Mouse (Mus musculus) liver, embryonic 14.5 days (tissue): ENCODE measurements around the gene Tmem54.

Experiments used
- CTCF ChIP-seq: IDR thresholded peaks from 2 replicates; pipeline ENCODE4 v1.5.1; 2016; ENCODE audit warnings: antibody characterized with exemption, low read depth, control low read depth
- EP300 ChIP-seq: IDR thresholded peaks from 2 replicates; pipeline ENCODE4 v1.6.1; 2016; ENCODE audit warnings: antibody characterized with exemption, low read depth

GRCm38 (mm10) chr4:129062281-129063075 is 42.9 kb upstream of the Tmem54 start:
- TF ChIP-seq CTCF (no peak), EP300 (no peak)
